Comparison of ENCODE assay signal across 11 mouse cellular contexts in the genomic region with DNA sequence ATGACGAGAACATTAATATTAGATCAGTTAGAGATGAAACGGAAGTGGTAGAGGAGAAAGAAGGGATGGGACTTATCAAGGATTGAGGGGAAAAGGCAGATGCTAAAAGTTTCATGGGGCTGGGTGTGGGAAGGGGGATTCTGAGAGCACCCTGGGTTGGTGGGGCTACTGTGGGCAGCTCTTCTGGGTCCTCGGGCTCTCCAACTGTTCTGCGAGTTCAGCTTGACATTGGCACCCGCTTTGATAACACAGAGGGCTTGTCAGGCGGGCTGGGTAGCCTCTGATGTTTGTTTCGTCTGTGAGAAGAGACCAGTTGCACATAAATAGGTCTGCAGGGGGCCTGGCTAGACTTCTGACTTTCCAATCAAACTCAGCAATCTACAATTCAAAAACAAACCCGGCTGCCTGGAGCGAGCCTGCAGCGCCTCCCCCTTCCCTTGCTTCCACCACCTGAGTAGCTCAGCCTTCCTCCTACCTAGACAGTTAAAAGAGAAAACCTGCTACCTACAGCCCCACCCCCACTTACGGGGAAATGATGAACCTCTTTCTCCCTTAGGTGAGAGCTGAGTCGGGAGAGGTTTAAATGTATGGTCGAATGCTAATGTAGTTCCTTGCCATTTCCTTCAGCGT.
DNase-seq lines count a peak whose midpoint lies in the region; ATAC-seq and TF ChIP-seq lines count a peak whose summit lies in the region.
"Had no signal": no experiment of that assay in that cellular context is flagged by ENCODE, and none has a peak within 500 bp of the region (broad histone marks: within the 10 kb centered on the region; RNA-seq: fewer than 3 reads in every experiment).

No protein-coding gene starts in this region.

- H3K4me1 ChIP-seq in limb, embryonic 13.5 days, result no peaks in the 10 kb centered on the region
- H3K4me1 ChIP-seq in limb, embryonic 10.5 days, result 0 out of 2 replicates have a peak, but pooled peaks cover 5% of the 10 kb centered on the region
- peaks cover 9% of the 10 kb centered on the region; the same call in 1 of the 2 replicates for H3K4me1 ChIP-seq in hindbrain, postnatal 0 days (ENCODE audit: insufficient read depth, low read length)
- H3K4me1 ChIP-seq in midbrain, postnatal 0 days (ENCODE audit: insufficient read depth, low read length), result peaks cover 13% of the 10 kb centered on the region; the same call in 1 of the 2 replicates

- no peaks in the 10 kb centered on the region for H3K9me3 ChIP-seq in limb, embryonic 13.5 days
- H3K9me3 ChIP-seq in limb, embryonic 10.5 days (replicated peaks), result no peaks in the 10 kb centered on the region
- no peaks in the 10 kb centered on the region for H3K9me3 ChIP-seq in hindbrain, postnatal 0 days (ENCODE audit: low read length)
- H3K9me3 ChIP-seq in midbrain, postnatal 0 days (ENCODE audit: low read length), result no peaks in the 10 kb centered on the region

- no peaks in the 10 kb centered on the region for H3K36me3 ChIP-seq in limb, embryonic 13.5 days
- H3K36me3 ChIP-seq in limb, embryonic 10.5 days, result no peaks in the 10 kb centered on the region
- no peaks in the 10 kb centered on the region for H3K36me3 ChIP-seq in hindbrain, postnatal 0 days (ENCODE audit: insufficient read depth, low read length)
- H3K36me3 ChIP-seq in midbrain, postnatal 0 days (ENCODE audit: insufficient read depth, low read length), result no peaks in the 10 kb centered on the region

- peak overlapping the region; percentile 21; the same call in 1 of the 2 replicates for H3K4me2 ChIP-seq in limb, embryonic 13.5 days (replicated peaks)
- peak overlapping the region; percentile 36 for H3K4me2 ChIP-seq in hindbrain, postnatal 0 days (ENCODE audit: low read depth, low read length)
- peak overlapping the region; percentile 35 for H3K4me2 ChIP-seq in midbrain, postnatal 0 days (ENCODE audit: low read depth, low read length, poor library complexity, severe bottlenecking)

- no peak for ATAC-seq in limb, embryonic 13.5 days (ENCODE audit: low FRiP score, low read depth)
- ATAC-seq in hindbrain, postnatal 0 days, result no peak
- ATAC-seq in midbrain, postnatal 0 days (ENCODE audit: low FRiP score), result no peak
- ATAC-seq in cerebellum, adult (ENCODE audit: insufficient number of reproducible peaks, low FRiP score, low TSS enrichment), result no peak

- no peak for TF ChIP-seq POLR2A in brain, embryonic 14.5 days (IDR thresholded peaks at IDR 0.05; ENCODE audit: borderline replicate concordance, extremely low read depth, insufficient read depth, insufficient read length, poor library complexity, severe bottlenecking)

- no peak overlapping the region for H3K4me3 ChIP-seq in limb, embryonic 13.5 days
- no peak overlapping the region for H3K4me3 ChIP-seq in limb, embryonic 10.5 days
- H3K4me3 ChIP-seq in hindbrain, postnatal 0 days (ENCODE audit: low read length), result no peak overlapping the region
- H3K4me3 ChIP-seq in midbrain, postnatal 0 days (ENCODE audit: low read depth, low read length), result no peak overlapping the region

- WGBS in limb, embryonic 13.5 days, result 3% methylated on average over 14 of the region's 14 CpGs
- WGBS in limb, embryonic 10.5 days, result 4% methylated on average over 14 of the region's 14 CpGs
- 3% methylated on average over 14 of the region's 14 CpGs for WGBS in hindbrain, postnatal 0 days
- WGBS in midbrain, postnatal 0 days, result 3% methylated on average over 14 of the region's 14 CpGs

- no peak overlapping the region for H3K27ac ChIP-seq in limb, embryonic 13.5 days
- no peak overlapping the region for H3K27ac ChIP-seq in limb, embryonic 10.5 days
- H3K27ac ChIP-seq in hindbrain, postnatal 0 days, result no peak overlapping the region
- H3K27ac ChIP-seq in midbrain, postnatal 0 days (ENCODE audit: low read depth, low read length), result no peak overlapping the region

- no peak for TF ChIP-seq CTCF in brain, embryonic 14.5 days (IDR thresholded peaks at IDR 0.05; ENCODE audit: borderline replicate concordance, extremely low read depth, insufficient read depth, insufficient read length)
- no peak for TF ChIP-seq CTCF in hindbrain, postnatal 0 days (IDR thresholded peaks at IDR 0.05; ENCODE audit: low read depth)
- peak; percentile 13; the same call in 1 of the 2 replicates for TF ChIP-seq CTCF in midbrain, postnatal 0 days (IDR thresholded peaks at IDR 0.05)

- H3K9ac ChIP-seq in limb, embryonic 13.5 days, result no peak overlapping the region
- no peak overlapping the region; the same call in 1 of the 2 replicates for H3K9ac ChIP-seq in hindbrain, postnatal 0 days (replicated peaks; ENCODE audit: low read length)
- H3K9ac ChIP-seq in midbrain, postnatal 0 days (replicated peaks; ENCODE audit: low read length, poor library complexity, severe bottlenecking), result no peak overlapping the region

- no peak for DNase-seq in limb, embryonic 10.5 days (ENCODE audit: low spot score)
- DNase-seq in brain, embryonic 14.5 days (ENCODE audit: low read depth), result peak; percentile 63
- peak; percentile 36 for DNase-seq in hindbrain, postnatal 0 days (ENCODE audit: low spot score)
- peak; percentile 41 for DNase-seq in midbrain, postnatal 0 days (ENCODE audit: low spot score)
- DNase-seq in gastrocnemius, adult 8-10 months (ENCODE audit: low spot score in 2 of 2), result no peak
- DNase-seq in cerebellum, postnatal 36 days, result no peak
- DNase-seq: cerebellum, adult 11-12 months; layer of hippocampus, adult 9-11 months; liver had no signal

- peaks cover 61% of the 10 kb centered on the region for H3K27me3 ChIP-seq in limb, embryonic 13.5 days
- H3K27me3 ChIP-seq in limb, embryonic 10.5 days (ENCODE audit: low read depth, poor library complexity, severe bottlenecking), result peaks cover 56% of the 10 kb centered on the region
- H3K27me3 ChIP-seq in hindbrain, postnatal 0 days (ENCODE audit: insufficient read depth, low read length), result no peaks in the 10 kb centered on the region
- no peaks in the 10 kb centered on the region; the same call in 1 of the 2 replicates for H3K27me3 ChIP-seq in midbrain, postnatal 0 days (ENCODE audit: insufficient read depth, low read length)

Comparison
In these comparisons a context has a peak if more than half of its experiments do, and no peak if none do; other contexts are left out.
1. DNase-seq: peak in brain, embryonic 14.5 days (single experiment), hindbrain, postnatal 0 days (single experiment) and midbrain, postnatal 0 days (single experiment); none in limb, embryonic 10.5 days (single experiment), gastrocnemius, adult 8-10 months (0 of 2) and cerebellum, postnatal 36 days (0 of 2).
2. Peak in every context shown above with its lines, with median percentiles within 50 percentile points of each other: H3K4me2 ChIP-seq.